Mouse (Mus musculus) left cerebral cortex, postnatal 4 days (tissue): Measurements from ENCODE around the gene Gm5617. TPM values are rescaled to one million over a fixed set of nuclear protein-coding genes. Genes with fewer than 3 reads are reported as not detected.

Source experiments
- microRNA-seq: library from miRNA; unstranded; fragments of <30 nt; microRNA quantifications from one replicate; pipeline ENCODE4 v1.2.0, GENCODE M21; 2022
- total RNA-seq, 2 experiments: library from RNA; stranded (reverse); gene quantifications; 2 replicates each; pipeline ENCODE4 v1.2.3; 2021

The Gm5617 gene
- total RNA-seq, 2 experiments from 2014 or later: 7.3 to 10.1 TPM

Small RNAs within 50 kb of the gene (microRNA-seq; reads per million reads assigned to microRNA genes)
- gene Gm23653: not detected

Other genes with a start within 250 kb of the Gm5617 start
- gene Nxpe2, start 142.0 kb upstream of the Gm5617 start, total RNA-seq: under 1 TPM in 1 of 2 experiments, not detected in 1; 0.12 TPM
- gene Rexo2, start 14.8 kb upstream of the Gm5617 start, total RNA-seq: 100 to 1,000 TPM in 1 of 2 experiments, 10 to 100 TPM in 1; 92.2 to 105 TPM
- 10 to 100 TPM; 39.2 to 42.9 TPM for gene Rbm7, start 143 bp upstream of the Gm5617 start, total RNA-seq
- 1 to 10 TPM; 7.2 to 8.2 TPM for gene Nnmt, start 109.7 kb downstream of the Gm5617 start, total RNA-seq